Mouse (Mus musculus): ENCODE results near the gene Ptprj.

Gene Ptprj

GRCm38 (mm10) chr2:90559688-90560196 is 20.7 kb downstream of the Ptprj start:
- DNase-seq (ENCODE audit: low spot score in 2 of 2) = no peak

- DNase-seq (ENCODE audit: low spot score in 2 of 2) = no peak
Observed at GRCm38 (mm10) chr2:90559015-90559687, 21.3 kb downstream of the Ptprj start.

GRCm38 (mm10) chr2:90558361-90558760 is 22.1 kb downstream of the Ptprj start:
- DNase-seq (ENCODE audit: low spot score in 2 of 2) = no peak

GRCm38 (mm10) chr2:90557913-90558312 is 22.5 kb downstream of the Ptprj start:
- DNase-seq (ENCODE audit: low spot score in 2 of 2) = no peak

- DNase-seq (ENCODE audit: low spot score in 2 of 2) = no peak
Observed at GRCm38 (mm10) chr2:90555744-90556143, 24.7 kb downstream of the Ptprj start.

- no peak for DNase-seq (ENCODE audit: low spot score in 2 of 2)
Observed at GRCm38 (mm10) chr2:90554806-90555205, 25.6 kb downstream of the Ptprj start.

- no peak for DNase-seq (ENCODE audit: low spot score in 2 of 2)
Observed at GRCm38 (mm10) chr2:90553861-90554260, 26.6 kb downstream of the Ptprj start.

GRCm38 (mm10) chr2:90550656-90551055 is 29.8 kb downstream of the Ptprj start:
- no peak for DNase-seq (ENCODE audit: low spot score in 2 of 2)

GRCm38 (mm10) chr2:90548541-90548940 is 31.9 kb downstream of the Ptprj start:
- DNase-seq (ENCODE audit: low spot score in 2 of 2) = no peak

- DNase-seq (ENCODE audit: low spot score in 2 of 2) = no peak
Observed at GRCm38 (mm10) chr2:90547144-90547609, 33.3 kb downstream of the Ptprj start.

- DNase-seq (ENCODE audit: low spot score in 2 of 2) = peak; percentile 58 to 74
Observed at GRCm38 (mm10) chr2:90545261-90545660, 35.2 kb downstream of the Ptprj start.

- no peak for DNase-seq (ENCODE audit: low spot score in 2 of 2)
Observed at GRCm38 (mm10) chr2:90543989-90544388, 36.5 kb downstream of the Ptprj start.

GRCm38 (mm10) chr2:90543106-90543702 is 37.2 kb downstream of the Ptprj start:
- no peak for DNase-seq (ENCODE audit: low spot score in 2 of 2)

- no peak for DNase-seq (ENCODE audit: low spot score in 2 of 2)
Observed at GRCm38 (mm10) chr2:90542656-90543055, 37.8 kb downstream of the Ptprj start.

- no peak for DNase-seq (ENCODE audit: low spot score in 2 of 2)
Observed at GRCm38 (mm10) chr2:90539206-90539605, 41.2 kb downstream of the Ptprj start.

GRCm38 (mm10) chr2:90537244-90537643 is 43.2 kb downstream of the Ptprj start:
- DNase-seq (ENCODE audit: low spot score in 2 of 2) = no peak

- no peak for DNase-seq (ENCODE audit: low spot score in 2 of 2)
Observed at GRCm38 (mm10) chr2:90536555-90536954, 43.9 kb downstream of the Ptprj start.

- no peak for DNase-seq (ENCODE audit: low spot score in 2 of 2)
Observed at GRCm38 (mm10) chr2:90534751-90535150, 45.7 kb downstream of the Ptprj start.

GRCm38 (mm10) chr2:90533944-90534343 is 46.5 kb downstream of the Ptprj start:
- DNase-seq (ENCODE audit: low spot score in 2 of 2) = no peak

GRCm38 (mm10) chr2:90532095-90532494 is 48.4 kb downstream of the Ptprj start:
- DNase-seq (ENCODE audit: low spot score in 2 of 2) = no peak

- no peak for DNase-seq (ENCODE audit: low spot score in 2 of 2)
Observed at GRCm38 (mm10) chr2:90528107-90528506, 52.3 kb downstream of the Ptprj start.

- DNase-seq (ENCODE audit: low spot score in 2 of 2) = no peak
Observed at GRCm38 (mm10) chr2:90526971-90527370, 53.5 kb downstream of the Ptprj start.

GRCm38 (mm10) chr2:90526564-90526963 is 53.9 kb downstream of the Ptprj start:
- DNase-seq (ENCODE audit: low spot score in 2 of 2) = no peak
